Mouse (Mus musculus) left cerebral cortex, adult 9 months (tissue): ENCODE results near the gene Casp8ap2.

Experiments
- DNase-seq, 2 experiments: peaks; one replicate each; pipeline ENCODE4 v3.0.0; 2022; ENCODE audit warnings: low spot score in 2 of 2

Gene Casp8ap2

GRCm38 (mm10) chr4:32668291-32668690 is 53.0 kb downstream of the Casp8ap2 start:
- no peak for DNase-seq

GRCm38 (mm10) chr4:32669825-32670224 is 54.6 kb downstream of the Casp8ap2 start:
- no peak for DNase-seq

GRCm38 (mm10) chr4:32674025-32674424 is 58.8 kb downstream of the Casp8ap2 start:
- no peak for DNase-seq

- DNase-seq = no peak
Observed at GRCm38 (mm10) chr4:32677471-32677870, 62.2 kb downstream of the Casp8ap2 start.

- DNase-seq = no peak
Observed at GRCm38 (mm10) chr4:32680843-32681242, 65.6 kb downstream of the Casp8ap2 start.

- no peak for DNase-seq
Observed at GRCm38 (mm10) chr4:32682471-32682870, 67.2 kb downstream of the Casp8ap2 start.

- DNase-seq = no peak
Observed at GRCm38 (mm10) chr4:32683061-32683582, 67.9 kb downstream of the Casp8ap2 start.
